Mouse (Mus musculus): ENCODE measurements around the gene Sycp3. TPM values are rescaled to one million over a fixed set of nuclear protein-coding genes. Genes with fewer than 3 reads are reported as not detected.

Gene Sycp3
- polyA plus RNA-seq, 1 experiment from 2014 or later: 0.33 TPM

DNA sequence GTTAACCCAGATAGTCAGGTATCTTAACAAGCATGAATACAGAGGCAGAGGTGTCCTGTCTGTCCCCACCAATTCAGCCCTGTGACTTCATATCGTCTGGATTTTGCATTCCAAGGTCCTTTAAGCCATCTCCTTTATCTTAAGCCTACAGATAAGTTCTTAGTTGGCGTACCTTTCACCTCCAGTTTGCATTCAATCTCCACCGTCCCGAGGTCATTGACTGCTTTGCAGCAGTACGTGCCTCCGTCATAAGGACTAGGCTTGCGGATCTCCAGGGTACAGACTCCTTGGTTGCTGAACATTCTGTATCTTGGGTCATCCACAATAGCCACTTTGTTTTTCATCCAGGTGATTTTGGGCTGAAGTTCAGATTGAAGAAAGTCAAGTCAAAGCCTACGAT is 63.4 kb downstream of the Sycp3 start:
- no peaks in the 10 kb centered on the region for H3K36me3 ChIP-seq
- no peak overlapping the region for H3K27ac ChIP-seq
- H3K9me3 ChIP-seq: no peaks in the 10 kb centered on the region
- no peak overlapping the region for H3K4me3 ChIP-seq
- no peaks in the 10 kb centered on the region for H3K27me3 ChIP-seq
- no peak for ATAC-seq (ENCODE audit: insufficient number of reproducible peaks, insufficient read depth, low FRiP score, low TSS enrichment)
- 91% methylated on average over 8 of the region's 8 CpGs for WGBS
- H3K4me2 ChIP-seq (replicated peaks): no peak overlapping the region
- H3K4me1 ChIP-seq: no peaks in the 10 kb centered on the region
- H3K9ac ChIP-seq: no peak overlapping the region

Other genes with a start within 250 kb of the Sycp3 start
- 0.64 and 0.88 TPM in 2 replicates for gene Dram1, start 80.5 kb upstream of the Sycp3 start, polyA plus RNA-seq (2016; fragmentation: Nextera tagmentation; extraction: Ambion mirVana)
- gene Gnptab, start 80.4 kb upstream of the Sycp3 start, polyA plus RNA-seq (2016; fragmentation: Nextera tagmentation; extraction: Ambion mirVana): 13.1 TPM in 2 replicates
- 27.9 and 30.8 TPM in 2 replicates for gene Chpt1, start 44.5 kb downstream of the Sycp3 start, polyA plus RNA-seq (2016; fragmentation: Nextera tagmentation; extraction: Ambion mirVana)
- 7.5 and 10.9 TPM in 2 replicates for gene Mybpc1, start 145.6 kb downstream of the Sycp3 start, polyA plus RNA-seq (2016; fragmentation: Nextera tagmentation; extraction: Ambion mirVana)
- 0.19 TPM in 1 of 2 replicates, not detected in the other for gene Spic, start 225.4 kb downstream of the Sycp3 start, polyA plus RNA-seq (2016; fragmentation: Nextera tagmentation; extraction: Ambion mirVana)

Data from embryonic facial prominence, embryonic 12.5 days (tissue).